9 mouse cellular contexts compared by ENCODE assay signal in the genomic region with DNA sequence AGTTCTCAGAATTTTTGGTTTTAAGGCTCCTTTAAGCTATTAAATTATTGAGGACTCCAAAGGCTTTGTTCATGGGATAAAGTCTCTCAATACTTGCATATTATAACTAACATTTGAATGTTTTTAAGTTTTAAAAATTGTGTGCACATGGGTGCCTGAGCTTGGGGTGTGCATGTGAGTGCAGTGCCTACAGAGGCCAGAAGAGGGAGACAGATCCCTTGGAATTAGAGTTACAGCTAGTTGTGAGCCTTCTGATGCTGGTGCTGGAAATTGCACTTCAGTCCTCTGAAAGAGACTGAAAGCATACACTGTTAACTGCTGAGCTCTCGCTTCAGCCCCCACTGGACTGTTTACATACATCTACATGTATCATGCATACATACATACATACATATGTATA.
DNase-seq lines count a peak whose midpoint lies in the region; ATAC-seq and TF ChIP-seq lines count a peak whose summit lies in the region.
"Had no signal": no experiment of that assay in that cellular context is flagged by ENCODE, and none has a peak within 500 bp of the region (broad histone marks: within the 10 kb centered on the region; RNA-seq: fewer than 3 reads in every experiment).

No protein-coding gene starts in this region.

- no peak for ATAC-seq in kidney, embryonic 16.5 days (ENCODE audit: low FRiP score, low TSS enrichment)
- ATAC-seq in erythroid progenitor cell, adult 5-6 weeks (replicated peaks; ENCODE audit: low FRiP score, poor library complexity, severe bottlenecking), result no peak

- H3K4me2 ChIP-seq in kidney, embryonic 16.5 days (replicated peaks; ENCODE audit: low read depth, low read length), result no peak overlapping the region
- H3K4me2 ChIP-seq: stomach, embryonic 15.5 days had no signal

- TF ChIP-seq POLR2A in kidney, adult 2 months (IDR thresholded peaks at IDR 0.05; ENCODE audit: low read depth, low read length), result no peak
- TF ChIP-seq POLR2A in thymus, adult 2 months (IDR thresholded peaks at IDR 0.05; ENCODE audit: control insufficient read depth, extremely low read depth, insufficient read depth, low read length, poor library complexity), result no peak

- H3K36me3 ChIP-seq in kidney, adult 2 months (ENCODE audit: control insufficient read depth, insufficient read depth, low read length), result no peaks in the 10 kb centered on the region
- H3K36me3 ChIP-seq in kidney, embryonic 16.5 days (ENCODE audit: insufficient read depth, low read length), result no peaks in the 10 kb centered on the region
- no peaks in the 10 kb centered on the region for H3K36me3 ChIP-seq in E14TG2a.4 (ENCODE audit: insufficient read depth, low read length)
- H3K36me3 ChIP-seq in thymus, adult 2 months (ENCODE audit: control insufficient read depth, insufficient read depth, low read length), result no peaks in the 10 kb centered on the region
- H3K36me3 ChIP-seq: stomach, embryonic 15.5 days had no signal

- peak; percentile 79 for TF ChIP-seq CTCF in kidney, adult 2 months (conservative IDR thresholded peaks at IDR 0.05; ENCODE audit: insufficient read depth, insufficient read length, low read depth, low read length)
- TF ChIP-seq CTCF in E14TG2a.4 (conservative IDR thresholded peaks at IDR 0.05; ENCODE audit: low read length), result peak; percentile 84
- TF ChIP-seq CTCF in thymus, adult 2 months (IDR thresholded peaks at IDR 0.05; ENCODE audit: borderline replicate concordance, control insufficient read depth, extremely low read depth, insufficient read depth, low read length, poor library complexity), result no peak

- H3K4me1 ChIP-seq in kidney, adult 2 months (ENCODE audit: control insufficient read depth, insufficient read depth, low read length), result no peaks in the 10 kb centered on the region
- H3K4me1 ChIP-seq in kidney, embryonic 16.5 days (ENCODE audit: insufficient read depth, low read length), result peaks cover 15% of the 10 kb centered on the region
- H3K4me1 ChIP-seq in E14TG2a.4 (replicated peaks; ENCODE audit: low read depth, low read length), result peaks cover 17% of the 10 kb centered on the region
- peaks cover 17% of the 10 kb centered on the region for H3K4me1 ChIP-seq in thymus, adult 2 months (replicated peaks; ENCODE audit: control insufficient read depth, insufficient read depth, low read length)

- H3K4me3 ChIP-seq in kidney, adult 2 months (ENCODE audit: insufficient read depth, low read depth, low read length), result no peak overlapping the region
- H3K4me3 ChIP-seq in kidney, embryonic 16.5 days (ENCODE audit: low read length), result no peak overlapping the region
- no peak overlapping the region for H3K4me3 ChIP-seq in E14TG2a.4 (replicated peaks; ENCODE audit: low read length)
- no peak overlapping the region for H3K4me3 ChIP-seq in thymus, adult 2 months (ENCODE audit: control insufficient read depth, insufficient read depth, low read length)
- H3K4me3 ChIP-seq: stomach, embryonic 15.5 days had no signal

- peak; percentile 36 for DNase-seq in kidney, adult 2 months
- peak; percentile 26 for DNase-seq in adrenal gland, adult 2 months
- DNase-seq in kidney, postnatal 14 days, result peak; percentile 29
- peak; percentile 65 for DNase-seq in thymus, adult 2 months
- DNase-seq in left cerebral cortex, postnatal 25 days (ENCODE audit: low spot score in 2 of 2), result no peak

- H3K9ac ChIP-seq in kidney, embryonic 16.5 days (replicated peaks; ENCODE audit: low read length), result no peak overlapping the region
- H3K9ac ChIP-seq: stomach, embryonic 15.5 days had no signal

- no peak overlapping the region for H3K27ac ChIP-seq in kidney, adult 2 months (ENCODE audit: insufficient read depth, low read depth, low read length)
- H3K27ac ChIP-seq in kidney, embryonic 16.5 days (ENCODE audit: low read length), result no peak overlapping the region
- no peak overlapping the region for H3K27ac ChIP-seq in thymus, adult 2 months (ENCODE audit: control insufficient read depth, insufficient read depth, low read length)
- H3K27ac ChIP-seq: stomach, embryonic 15.5 days had no signal

- intact Hi-C loops in left cerebral cortex, postnatal 25 days (cut with DNase I), result loop anchor here (5.0 to 10.0 kb wide), 2 partner anchors 265 to 553 kb away; no protein-coding TSS in a partner anchor

- H3K9me3 ChIP-seq in kidney, embryonic 16.5 days (ENCODE audit: low read length), result peaks cover 4% of the 10 kb centered on the region; the same call in 1 of the 2 replicates
- H3K9me3 ChIP-seq in E14TG2a.4 (ENCODE audit: low read length), result peaks cover 15% of the 10 kb centered on the region
- H3K9me3 ChIP-seq: stomach, embryonic 15.5 days had no signal

- WGBS in kidney, adult 2 months, result 97% methylated on average over 1 of the region's 1 CpGs
- 100% methylated on average over 1 of the region's 1 CpGs for WGBS in kidney, embryonic 16.5 days
- 100% methylated on average over 1 of the region's 1 CpGs for WGBS in thymus, adult 2 months

- no peaks in the 10 kb centered on the region for H3K27me3 ChIP-seq in kidney, adult 2 months (replicated peaks; ENCODE audit: control insufficient read depth, insufficient read depth, low read length)
- H3K27me3 ChIP-seq in kidney, embryonic 16.5 days (ENCODE audit: insufficient read depth, low read length), result no peaks in the 10 kb centered on the region
- peaks cover 10% of the 10 kb centered on the region for H3K27me3 ChIP-seq in E14TG2a.4 (ENCODE audit: insufficient read depth, low read length)
- no peaks in the 10 kb centered on the region for H3K27me3 ChIP-seq in thymus, adult 2 months (ENCODE audit: control insufficient read depth, insufficient read depth, low read length)
- H3K27me3 ChIP-seq: stomach, embryonic 15.5 days had no signal

Comparison
In these comparisons a context has a peak if more than half of its experiments do, and no peak if none do; other contexts are left out.
1. DNase-seq: peak in kidney, adult 2 months (single experiment), adrenal gland, adult 2 months (single experiment), kidney, postnatal 14 days (single experiment) and thymus, adult 2 months (single experiment); none in left cerebral cortex, postnatal 25 days (0 of 2).